Mouse (Mus musculus) kidney, postnatal 0 days (tissue): ENCODE data around the gene Tmem52. TPM values are rescaled to one million over a fixed set of nuclear protein-coding genes. Genes with fewer than 3 reads are reported as not detected.

ENCODE experiments used
- ATAC-seq: fragments of 200-750 bp; cut with Nextera tagmentation; replicated peaks from 2 replicates; pipeline ENCODE4 v1.8.0; 2017; ENCODE audit warnings: low read depth, moderate number of reproducible peaks, moderate TSS enrichment, moderate library complexity; ENCODE audit not compliant: low FRiP score
- DNase-seq: peaks from one replicate; pipeline ENCODE4 v3.0.0-alpha.2; 2016; ENCODE audit warnings: low spot score
- H3K27ac ChIP-seq: fragments of 300-500 bp; sonication (generic); 2 replicates; pipeline ENCODE4 v1.5.1; 2014; ENCODE audit warnings: mild to moderate bottlenecking
- H3K27me3 ChIP-seq: fragments of 300-500 bp; sonication (generic); 2 replicates; pipeline ENCODE4 v1.6.1; 2014; ENCODE audit warnings: low read length, mixed read lengths; ENCODE audit not compliant: insufficient read depth
- H3K36me3 ChIP-seq: fragments of 300-500 bp; sonication (generic); 2 replicates; pipeline ENCODE4 v1.6.1; 2014; ENCODE audit warnings: low read length, mixed read lengths; ENCODE audit not compliant: insufficient read depth
- H3K4me1 ChIP-seq: fragments of 300-500 bp; sonication (generic); replicated peaks from 2 replicates; pipeline ENCODE4 v1.6.1; 2014; ENCODE audit warnings: antibody characterized with exemption, low read length, mixed read lengths; ENCODE audit not compliant: insufficient read depth
- H3K4me2 ChIP-seq: fragments of 300-500 bp; sonication (generic); 2 replicates; pipeline ENCODE4 v1.6.1; 2014; ENCODE audit warnings: mild to moderate bottlenecking, low read length, moderate library complexity, mixed read lengths
- H3K4me3 ChIP-seq: fragments of 300-500 bp; sonication (generic); replicated peaks from 2 replicates; pipeline ENCODE4 v1.5.1; 2014; ENCODE audit warnings: low read depth, low read length
- H3K9ac ChIP-seq: fragments of 300-500 bp; sonication (generic); 2 replicates; pipeline ENCODE4 v1.6.1; 2014; ENCODE audit warnings: low read depth, low read length
- H3K9me3 ChIP-seq: fragments of 300-500 bp; sonication (generic); replicated peaks from 2 replicates; pipeline ENCODE4 v1.6.1; 2016; ENCODE audit warnings: low read length, inconsistent platforms, mixed read lengths
- CTCF ChIP-seq: IDR thresholded peaks from 2 replicates; pipeline ENCODE4 v1.5.1; 2016; ENCODE audit warnings: antibody characterized with exemption, low read depth, mild to moderate bottlenecking, moderate library complexity
- WGBS: fragments of 180-500 bp; shearing (Covaris S2); extraction: QIAGEN DNeasy Blood & Tissue Kit; methylation state at CpG from one replicate; pipeline ENCODE4 v1.1.7; 2014; 5-methylcytosine and 5-hydroxymethylcytosine counted together
- polyA plus RNA-seq: library from polyadenylated mRNA; unstranded; fragments of >200 nt; fragmentation: Nextera tagmentation; extraction: Ambion mirVana; gene quantifications from 2 replicates; pipeline ENCODE4 v1.2.1, GENCODE M21; 2015

Gene Tmem52
- polyA plus RNA-seq, 1 experiment from 2014 or later, result 6.5 TPM

GRCm38 (mm10) chr4:155508614-155509013, 39.7 kb downstream of the Tmem52 start:
- no peak overlapping the region for H3K27ac ChIP-seq
- H3K27me3 ChIP-seq, result no peaks in the 10 kb centered on the region
- H3K4me1 ChIP-seq, result 0 out of 2 replicates have a peak, but pooled peaks cover 9% of the 10 kb centered on the region
- ATAC-seq, result no peak
- no peak for DNase-seq
- no peak overlapping the region for H3K9ac ChIP-seq
- no peak for TF ChIP-seq CTCF
- H3K4me2 ChIP-seq, result no peak overlapping the region
- 81% methylated on average over 4 of the region's 4 CpGs for WGBS
- H3K36me3 ChIP-seq, result no peaks in the 10 kb centered on the region
- no peaks in the 10 kb centered on the region for H3K9me3 ChIP-seq
- no peak overlapping the region for H3K4me3 ChIP-seq

- Histone ChIP-seq H3K4me3 (no peak overlapping the region), H3K36me3 (no peaks in the 10 kb centered on the region), H3K9ac (no peak overlapping the region), H3K27me3 (no peaks in the 10 kb centered on the region), H3K9me3 (no peaks in the 10 kb centered on the region), H3K4me1 (0 out of 2 replicates have a peak, but pooled peaks cover under 1% of the 10 kb centered on the region), H3K4me2 (no peak overlapping the region), H3K27ac (no peak overlapping the region)
- TF ChIP-seq CTCF, result no peak
- WGBS, result 83% methylated on average over 1 of the region's 1 CpGs
- DNase-seq, result no peak
- no peak for ATAC-seq
Observed at GRCm38 (mm10) chr4:155510981-155511380, 42.1 kb downstream of the Tmem52 start.

- no peaks in the 10 kb centered on the region for H3K9me3 ChIP-seq
- H3K9ac ChIP-seq, result no peak overlapping the region
- WGBS, result 87% methylated on average over 2 of the region's 2 CpGs
- no peak overlapping the region for H3K27ac ChIP-seq
- DNase-seq (no peak), ATAC-seq (no peak)
- no peak overlapping the region for H3K4me3 ChIP-seq
- no peaks in the 10 kb centered on the region for H3K36me3 ChIP-seq
- H3K4me2 ChIP-seq, result no peak overlapping the region
- no peaks in the 10 kb centered on the region for H3K4me1 ChIP-seq
- no peak for TF ChIP-seq CTCF
- no peaks in the 10 kb centered on the region for H3K27me3 ChIP-seq
Observed at GRCm38 (mm10) chr4:155514810-155515209, 45.9 kb downstream of the Tmem52 start.

GRCm38 (mm10) chr4:155517948-155518517, 49.1 kb downstream of the Tmem52 start:
- H3K9me3 ChIP-seq, result no peaks in the 10 kb centered on the region
- ATAC-seq, result no peak
- TF ChIP-seq CTCF, result peak; percentile 51
- no peaks in the 10 kb centered on the region for H3K36me3 ChIP-seq
- no peak for DNase-seq
- H3K4me1 ChIP-seq, result peaks cover 9% of the 10 kb centered on the region; the same call in 1 of the 2 replicates
- H3K4me2 ChIP-seq, result no peak overlapping the region
- no peak overlapping the region for H3K9ac ChIP-seq
- WGBS, result 70% methylated on average over 7 of the region's 7 CpGs
- no peaks in the 10 kb centered on the region for H3K27me3 ChIP-seq
- H3K4me3 ChIP-seq, result no peak overlapping the region
- no peak overlapping the region for H3K27ac ChIP-seq

Other genes starting within 250 kb of the Tmem52 start
- gene Ski, start 246.5 kb upstream of the Tmem52 start, polyA plus RNA-seq, result 15.5 TPM in 2 replicates
- 77.2 and 80.0 TPM in 2 replicates for gene Faap20, start 219.3 kb upstream of the Tmem52 start, polyA plus RNA-seq
- gene Prkcz, start 107.8 kb upstream of the Tmem52 start, polyA plus RNA-seq, result 20.2 and 22.4 TPM in 2 replicates
- gene Gabrd, start 71.0 kb upstream of the Tmem52 start, polyA plus RNA-seq, result 0.17 and 0.29 TPM in 2 replicates
- 0.62 and 0.74 TPM in 2 replicates for gene Cfap74, start 59.9 kb upstream of the Tmem52 start, polyA plus RNA-seq
- gene Gnb1, start 22.2 kb downstream of the Tmem52 start, polyA plus RNA-seq, result 376 and 406 TPM in 2 replicates
- 76.8 and 83.0 TPM in 2 replicates for gene Nadk, start 93.3 kb downstream of the Tmem52 start, polyA plus RNA-seq
- 6.4 and 6.6 TPM in 2 replicates for gene Slc35e2, start 132.3 kb downstream of the Tmem52 start, polyA plus RNA-seq
- 60.0 and 65.4 TPM in 2 replicates for gene Cdk11b, start 155.7 kb downstream of the Tmem52 start, polyA plus RNA-seq
- not detected in 2 replicates for gene Gm10563, start 176.3 kb downstream of the Tmem52 start, polyA plus RNA-seq
- gene Mmp23, start 184.3 kb downstream of the Tmem52 start, polyA plus RNA-seq, result 77.2 and 80.3 TPM in 2 replicates
- gene Mib2, start 200.1 kb downstream of the Tmem52 start, polyA plus RNA-seq, result 19.6 and 21.0 TPM in 2 replicates
- 9.1 and 12.1 TPM in 2 replicates for gene Fndc10, start 225.2 kb downstream of the Tmem52 start, polyA plus RNA-seq
- gene Ssu72, start 235.7 kb downstream of the Tmem52 start, polyA plus RNA-seq, result 151 and 159 TPM in 2 replicates